Mouse (Mus musculus): ENCODE data around the gene Twistnb.

GRCm38 (mm10) chr12:33480975-33481374 is 51.5 kb downstream of the Twistnb start:
- TF ChIP-seq POLR2A (IDR thresholded peaks at IDR 0.05; ENCODE audit: low read depth, low read length) (no peak), CTCF (conservative IDR thresholded peaks at IDR 0.05; ENCODE audit: insufficient read depth, insufficient read length, low read depth, low read length) (no peak)

All from kidney, adult 2 months (tissue).